Mouse (Mus musculus): ENCODE measurements around the gene Tlr6. TPM values are rescaled to one million over a fixed set of nuclear protein-coding genes. Genes with fewer than 3 reads are reported as not detected.

Tlr6 gene
- 0.42 and 0.59 TPM in 2 replicates for polyA plus RNA-seq (2015; fragmentation: Nextera tagmentation; extraction: Ambion mirVana)

DNA sequence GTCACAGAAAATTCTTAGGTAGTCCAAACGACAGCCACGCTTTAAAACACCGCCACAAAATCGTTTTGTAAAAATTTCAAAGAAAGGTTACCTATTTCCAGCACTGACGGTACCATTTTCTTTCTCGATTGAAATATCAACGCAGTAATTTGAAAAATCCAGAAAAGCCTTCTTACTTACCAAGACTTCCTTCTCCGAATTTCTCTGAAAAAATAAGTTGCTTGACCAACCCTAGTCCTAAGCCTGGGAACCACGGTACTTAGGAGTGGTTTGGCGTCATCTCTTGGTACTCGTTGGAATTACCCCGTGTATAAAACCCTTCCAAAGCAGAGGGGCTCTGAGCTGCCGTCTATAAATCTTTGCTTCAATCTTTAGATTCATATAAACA, at the start of gene Tlr6:
Tlr6 (minus strand) TSS at position 255 of the 388 bp plus-strand sequence.
- no peak within 1 kb of the TSS for H3K9ac ChIP-seq

DNA sequence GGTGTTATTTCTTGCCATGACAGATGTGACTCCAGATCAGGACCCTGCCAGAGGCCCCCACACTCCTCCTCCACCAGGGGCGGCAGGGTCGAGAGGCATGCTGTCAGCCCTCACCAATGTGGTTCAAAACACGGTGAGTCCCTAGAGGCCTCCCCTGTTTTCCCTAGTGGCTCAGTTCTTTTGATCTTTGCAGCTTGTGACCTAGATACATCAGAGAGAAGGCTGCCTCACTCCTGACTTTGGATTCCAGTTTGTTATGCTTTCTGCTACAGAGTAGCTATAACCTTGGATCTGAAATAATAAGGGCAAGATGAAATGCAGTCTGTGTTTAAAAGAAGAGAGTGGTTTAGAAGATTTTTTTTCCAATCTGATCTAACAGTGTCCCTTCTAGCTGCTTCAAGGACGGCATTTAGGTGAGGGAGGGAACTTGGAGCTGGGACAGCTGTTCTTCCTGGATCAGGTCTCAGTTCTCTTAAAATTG, 46.2 kb upstream of the Tlr6 start:
- no peaks in the 10 kb centered on the region for H3K27me3 ChIP-seq (replicated peaks)
- no peaks in the 10 kb centered on the region for H3K4me1 ChIP-seq (replicated peaks)
- H3K9ac ChIP-seq, result no peak overlapping the region
- H3K36me3 ChIP-seq, result peaks cover 12% of the 10 kb centered on the region; the same call in 1 of the 2 replicates
- H3K4me2 ChIP-seq (replicated peaks), result no peak overlapping the region
- no peak overlapping the region for H3K4me3 ChIP-seq (replicated peaks)
- 52% methylated on average over 4 of the region's 4 CpGs for WGBS
- H3K9me3 ChIP-seq, result no peaks in the 10 kb centered on the region
- ATAC-seq, result no peak
- H3K27ac ChIP-seq, result no peak overlapping the region

More for the DNA sequence above, at the start of gene Tlr6:
- no peak for ATAC-seq
- H3K27me3 ChIP-seq (replicated peaks), result no peaks in the 10 kb centered on the region
- H3K9me3 ChIP-seq, result no peaks in the 10 kb centered on the region
- H3K4me1 ChIP-seq (replicated peaks), result no peaks in the 10 kb centered on the region
- no peak within 1 kb of the TSS for H3K4me2 ChIP-seq (replicated peaks)
- H3K36me3 ChIP-seq, result no peaks in the 10 kb centered on the region
- no peak within 1 kb of the TSS for H3K27ac ChIP-seq
- WGBS, result 77% methylated on average over 13 of the region's 13 CpGs
- no peak within 1 kb of the TSS for H3K4me3 ChIP-seq (replicated peaks)

- Histone ChIP-seq H3K9ac (no peak overlapping the region), H3K4me3 (replicated peaks) (no peak overlapping the region), H3K4me1 (replicated peaks) (no peaks in the 10 kb centered on the region), H3K4me2 (replicated peaks) (no peak overlapping the region), H3K27me3 (replicated peaks) (no peaks in the 10 kb centered on the region), H3K9me3 (no peaks in the 10 kb centered on the region), H3K27ac (no peak overlapping the region), H3K36me3 (peaks cover 9% of the 10 kb centered on the region; the same call in 1 of the 2 replicates)
- WGBS, result 87% methylated on average over 4 of the region's 4 CpGs
- no peak for ATAC-seq
Observed at GRCm38 (mm10) chr5:65005251-65005650, 45.4 kb upstream of the Tlr6 start.

GRCm38 (mm10) chr5:65003946-65004535, 44.1 kb upstream of the Tlr6 start:
- Histone ChIP-seq H3K4me1 (replicated peaks) (no peaks in the 10 kb centered on the region), H3K27ac (no peak overlapping the region), H3K27me3 (replicated peaks) (no peaks in the 10 kb centered on the region), H3K9ac (no peak overlapping the region), H3K4me3 (replicated peaks) (no peak overlapping the region), H3K4me2 (replicated peaks) (no peak overlapping the region), H3K36me3 (no peaks in the 10 kb centered on the region), H3K9me3 (no peaks in the 10 kb centered on the region)
- ATAC-seq, result no peak
- 69% methylated on average over 7 of the region's 7 CpGs for WGBS

- H3K27me3 ChIP-seq (replicated peaks), result no peaks in the 10 kb centered on the region
- no peak overlapping the region for H3K4me3 ChIP-seq (replicated peaks)
- no peak overlapping the region for H3K4me2 ChIP-seq (replicated peaks)
- H3K4me1 ChIP-seq (replicated peaks), result no peaks in the 10 kb centered on the region
- WGBS, result 67% methylated on average over 10 of the region's 10 CpGs
- H3K27ac ChIP-seq, result no peak overlapping the region
- no peak overlapping the region for H3K9ac ChIP-seq
- ATAC-seq, result no peak
- H3K9me3 ChIP-seq, result no peaks in the 10 kb centered on the region
- H3K36me3 ChIP-seq, result peaks cover 1% of the 10 kb centered on the region
Observed at GRCm38 (mm10) chr5:65002940-65003824, 43.3 kb upstream of the Tlr6 start.

- Histone ChIP-seq H3K9me3 (no peaks in the 10 kb centered on the region), H3K27ac (no peak overlapping the region), H3K9ac (no peak overlapping the region), H3K36me3 (peaks cover 10% of the 10 kb centered on the region), H3K4me1 (replicated peaks) (no peaks in the 10 kb centered on the region), H3K4me3 (replicated peaks) (no peak overlapping the region), H3K27me3 (replicated peaks) (no peaks in the 10 kb centered on the region), H3K4me2 (replicated peaks) (no peak overlapping the region)
- WGBS, result 92% methylated on average over 2 of the region's 2 CpGs
- ATAC-seq, result no peak
Observed at GRCm38 (mm10) chr5:64995408-64995807, 35.5 kb upstream of the Tlr6 start.

DNA sequence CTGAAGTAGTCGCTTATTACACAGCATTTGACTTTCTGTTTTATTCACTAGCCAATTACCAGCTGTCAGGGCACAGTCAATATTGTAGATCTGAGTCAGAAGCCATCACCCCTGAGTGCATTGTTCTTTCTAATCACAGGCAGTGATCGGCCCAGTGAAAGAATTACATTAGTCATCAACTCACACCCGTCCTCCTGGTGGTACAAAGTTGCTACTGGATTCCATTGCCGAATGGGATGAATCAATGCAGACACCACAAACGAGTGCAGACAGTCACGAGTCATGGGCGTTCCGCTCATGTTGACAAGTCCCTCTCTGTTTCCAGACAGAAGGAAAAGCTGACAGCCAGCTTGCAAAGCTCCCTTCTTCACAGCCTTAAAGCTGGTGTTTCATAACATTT, 32.6 kb upstream of the Tlr6 start:
- H3K27me3 ChIP-seq (replicated peaks), result no peaks in the 10 kb centered on the region
- no peak overlapping the region for H3K27ac ChIP-seq
- no peaks in the 10 kb centered on the region for H3K9me3 ChIP-seq
- H3K4me2 ChIP-seq (replicated peaks), result no peak overlapping the region
- no peak overlapping the region for H3K4me3 ChIP-seq (replicated peaks)
- ATAC-seq, result 0 out of 2 replicates have a peak, but pooled peaks have one; percentile 12
- H3K36me3 ChIP-seq, result peaks cover 4% of the 10 kb centered on the region; the same call in 1 of the 2 replicates
- 64% methylated on average over 8 of the region's 8 CpGs for whole genome bisulfite sequencing
- no peak overlapping the region for H3K9ac ChIP-seq
- H3K4me1 ChIP-seq (replicated peaks), result no peaks in the 10 kb centered on the region

- no peaks in the 10 kb centered on the region for H3K9me3 ChIP-seq
- 88% methylated on average over 1 of the region's 1 CpGs for WGBS
- no peaks in the 10 kb centered on the region for H3K36me3 ChIP-seq
- no peak overlapping the region for H3K4me3 ChIP-seq (replicated peaks)
- no peak for ATAC-seq
- no peaks in the 10 kb centered on the region for H3K27me3 ChIP-seq (replicated peaks)
- no peaks in the 10 kb centered on the region for H3K4me1 ChIP-seq (replicated peaks)
- no peak overlapping the region for H3K4me2 ChIP-seq (replicated peaks)
- no peak overlapping the region for H3K9ac ChIP-seq
- no peak overlapping the region for H3K27ac ChIP-seq
Observed at GRCm38 (mm10) chr5:64989940-64990339, 30.0 kb upstream of the Tlr6 start.

- Histone ChIP-seq H3K27ac (no peak overlapping the region), H3K36me3 (peaks cover 3% of the 10 kb centered on the region; the same call in 1 of the 2 replicates), H3K9ac (no peak overlapping the region), H3K27me3 (replicated peaks) (no peaks in the 10 kb centered on the region), H3K4me3 (replicated peaks) (no peak overlapping the region), H3K4me2 (replicated peaks) (no peak overlapping the region), H3K9me3 (no peaks in the 10 kb centered on the region), H3K4me1 (replicated peaks) (no peaks in the 10 kb centered on the region)
- WGBS, result 69% methylated on average over 7 of the region's 7 CpGs
- ATAC-seq, result no peak
Observed at GRCm38 (mm10) chr5:64985971-64986370, 26.1 kb upstream of the Tlr6 start.

GRCm38 (mm10) chr5:64977128-64977527, 17.2 kb upstream of the Tlr6 start:
- Histone ChIP-seq H3K4me1 (replicated peaks) (0 out of 2 replicates have a peak, but pooled peaks cover 4% of the 10 kb centered on the region), H3K9me3 (no peaks in the 10 kb centered on the region), H3K27me3 (replicated peaks) (no peaks in the 10 kb centered on the region), H3K9ac (no peak overlapping the region), H3K27ac (no peak overlapping the region), H3K36me3 (peaks cover 3% of the 10 kb centered on the region; the same call in 1 of the 2 replicates), H3K4me3 (replicated peaks) (no peak overlapping the region), H3K4me2 (replicated peaks) (no peak overlapping the region)
- 75% methylated on average over 8 of the region's 8 CpGs for WGBS
- ATAC-seq, result no peak

DNA sequence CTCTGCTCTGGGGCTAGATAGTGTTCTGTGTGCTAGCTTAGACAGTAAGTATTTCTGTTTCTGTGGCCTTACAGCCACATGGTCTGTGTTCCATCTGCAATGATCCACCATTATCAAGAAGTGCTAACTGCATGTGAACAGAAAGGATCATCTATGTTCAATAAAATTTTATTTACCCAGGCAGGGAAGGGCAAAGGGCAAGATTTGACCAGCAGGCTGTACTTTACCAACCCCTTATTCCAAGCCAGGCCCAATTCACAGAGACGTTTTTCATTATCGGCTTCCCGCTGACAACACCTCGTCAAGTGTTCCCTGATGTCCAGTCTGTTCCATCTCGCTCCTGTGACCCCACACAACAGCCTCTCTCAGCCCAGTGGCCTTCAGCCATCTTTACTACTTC, 15.2 kb upstream of the Tlr6 start:
- no peak for ATAC-seq
- H3K27ac ChIP-seq, result no peak overlapping the region
- H3K27me3 ChIP-seq (replicated peaks), result no peaks in the 10 kb centered on the region
- H3K36me3 ChIP-seq, result no peaks in the 10 kb centered on the region
- H3K9me3 ChIP-seq, result no peaks in the 10 kb centered on the region
- no peak overlapping the region for H3K4me2 ChIP-seq (replicated peaks)
- H3K4me3 ChIP-seq (replicated peaks), result no peak overlapping the region
- H3K9ac ChIP-seq, result no peak overlapping the region
- H3K4me1 ChIP-seq (replicated peaks), result 0 out of 2 replicates have a peak, but pooled peaks cover 12% of the 10 kb centered on the region
- WGBS, result 69% methylated on average over 5 of the region's 5 CpGs
